Mouse (Mus musculus): ENCODE data around the gene Bcar3. TPM values are rescaled to one million over a fixed set of nuclear protein-coding genes. Genes with fewer than 3 reads are reported as not detected.

Bcar3 gene
- polyA plus RNA-seq, 1 experiment from 2014 or later: 5.2 TPM

- Histone ChIP-seq H3K27ac (no peak overlapping the region), H3K27me3 (ENCODE audit: low read depth, poor library complexity, severe bottlenecking) (no peaks in the 10 kb centered on the region), H3K36me3 (no peaks in the 10 kb centered on the region), H3K4me1 (no peaks in the 10 kb centered on the region), H3K9me3 (replicated peaks) (no peaks in the 10 kb centered on the region), H3K4me3 (no peak overlapping the region)
- no peak for DNase-seq (ENCODE audit: low spot score)
- WGBS: 90% methylated on average over 5 of the region's 5 CpGs
Observed at GRCm38 (mm10) chr3:122348677-122349076, 54.7 kb downstream of the Bcar3 start.

- no peaks in the 10 kb centered on the region for H3K36me3 ChIP-seq
- H3K9me3 ChIP-seq (replicated peaks): no peaks in the 10 kb centered on the region
- H3K4me1 ChIP-seq: 0 out of 2 replicates have a peak, but pooled peaks cover 3% of the 10 kb centered on the region
- no peak for DNase-seq (ENCODE audit: low spot score)
- WGBS: 89% methylated on average over 3 of the region's 3 CpGs
- peaks cover 18% of the 10 kb centered on the region for H3K27me3 ChIP-seq (ENCODE audit: low read depth, poor library complexity, severe bottlenecking)
- H3K27ac ChIP-seq: no peak overlapping the region
- H3K4me3 ChIP-seq: no peak overlapping the region
Observed at GRCm38 (mm10) chr3:122352801-122353200, 58.9 kb downstream of the Bcar3 start.

GRCm38 (mm10) chr3:122359426-122359825, 65.5 kb downstream of the Bcar3 start:
- H3K36me3 ChIP-seq: no peaks in the 10 kb centered on the region
- WGBS: 46% methylated on average over 7 of the region's 7 CpGs
- H3K9me3 ChIP-seq (replicated peaks): no peaks in the 10 kb centered on the region
- H3K27ac ChIP-seq: no peak overlapping the region
- H3K4me1 ChIP-seq: peaks cover 32% of the 10 kb centered on the region
- no peak overlapping the region for H3K4me3 ChIP-seq
- peak; percentile 52 for DNase-seq (ENCODE audit: low spot score)
- H3K27me3 ChIP-seq (ENCODE audit: low read depth, poor library complexity, severe bottlenecking): peaks cover 34% of the 10 kb centered on the region

- Histone ChIP-seq H3K4me3 (no peak overlapping the region), H3K27ac (no peak overlapping the region), H3K27me3 (ENCODE audit: low read depth, poor library complexity, severe bottlenecking) (peaks cover 34% of the 10 kb centered on the region), H3K36me3 (no peaks in the 10 kb centered on the region), H3K4me1 (peaks cover 37% of the 10 kb centered on the region), H3K9me3 (replicated peaks) (no peaks in the 10 kb centered on the region)
- DNase-seq (ENCODE audit: low spot score): no peak
- WGBS: 90% methylated on average over 9 of the region's 9 CpGs
Observed at GRCm38 (mm10) chr3:122359954-122360353, 66.0 kb downstream of the Bcar3 start.

GRCm38 (mm10) chr3:122360721-122361138, 66.8 kb downstream of the Bcar3 start:
- no peaks in the 10 kb centered on the region for H3K9me3 ChIP-seq (replicated peaks)
- H3K27ac ChIP-seq: peak overlapping the region; percentile 62
- peaks cover 41% of the 10 kb centered on the region for H3K4me1 ChIP-seq
- peak; percentile 35 for DNase-seq (ENCODE audit: low spot score)
- 50% methylated on average over 5 of the region's 5 CpGs for WGBS
- H3K4me3 ChIP-seq: no peak overlapping the region
- H3K27me3 ChIP-seq (ENCODE audit: low read depth, poor library complexity, severe bottlenecking): peaks cover 32% of the 10 kb centered on the region
- no peaks in the 10 kb centered on the region for H3K36me3 ChIP-seq

GRCm38 (mm10) chr3:122362719-122363118, 68.8 kb downstream of the Bcar3 start:
- Histone ChIP-seq H3K27me3 (ENCODE audit: low read depth, poor library complexity, severe bottlenecking) (peaks cover 17% of the 10 kb centered on the region), H3K27ac (no peak overlapping the region), H3K4me1 (peaks cover 41% of the 10 kb centered on the region), H3K4me3 (no peak overlapping the region), H3K9me3 (replicated peaks) (no peaks in the 10 kb centered on the region), H3K36me3 (no peaks in the 10 kb centered on the region)
- no peak for DNase-seq (ENCODE audit: low spot score)
- WGBS: 46% methylated on average over 2 of the region's 2 CpGs

GRCm38 (mm10) chr3:122364565-122364964, 70.6 kb downstream of the Bcar3 start:
- DNase-seq (ENCODE audit: low spot score): no peak
- Histone ChIP-seq H3K9me3 (replicated peaks) (no peaks in the 10 kb centered on the region), H3K27ac (no peak overlapping the region)

GRCm38 (mm10) chr3:122365326-122365725, 71.4 kb downstream of the Bcar3 start:
- H3K9me3 ChIP-seq (replicated peaks): no peaks in the 10 kb centered on the region
- DNase-seq (ENCODE audit: low spot score): no peak
- H3K4me1 ChIP-seq: peaks cover 26% of the 10 kb centered on the region
- peaks cover 9% of the 10 kb centered on the region; the same call in 1 of the 2 replicates for H3K27me3 ChIP-seq (ENCODE audit: low read depth, poor library complexity, severe bottlenecking)
- no peaks in the 10 kb centered on the region for H3K36me3 ChIP-seq
- WGBS: 9% methylated on average over 3 of the region's 3 CpGs
- no peak overlapping the region for H3K4me3 ChIP-seq
- peak overlapping the region; percentile 30; the same call in 1 of the 2 replicates for H3K27ac ChIP-seq

More at GRCm38 (mm10) chr3:122364565-122364964, 70.6 kb downstream of the Bcar3 start:
- peaks cover 34% of the 10 kb centered on the region for H3K4me1 ChIP-seq
- no peaks in the 10 kb centered on the region for H3K36me3 ChIP-seq
- peaks cover 9% of the 10 kb centered on the region; the same call in 1 of the 2 replicates for H3K27me3 ChIP-seq (ENCODE audit: low read depth, poor library complexity, severe bottlenecking)
- H3K4me3 ChIP-seq: no peak overlapping the region
- WGBS: 50% methylated on average over 3 of the region's 3 CpGs

GRCm38 (mm10) chr3:122371646-122372341, 77.9 kb downstream of the Bcar3 start:
- H3K9me3 ChIP-seq (replicated peaks): no peaks in the 10 kb centered on the region
- no peaks in the 10 kb centered on the region for H3K36me3 ChIP-seq
- DNase-seq (ENCODE audit: low spot score): no peak
- WGBS: 91% methylated on average over 8 of the region's 8 CpGs
- no peak overlapping the region for H3K4me3 ChIP-seq
- no peak overlapping the region for H3K27ac ChIP-seq
- peaks cover 11% of the 10 kb centered on the region for H3K4me1 ChIP-seq
- 0 out of 2 replicates have a peak, but pooled peaks cover 4% of the 10 kb centered on the region for H3K27me3 ChIP-seq (ENCODE audit: low read depth, poor library complexity, severe bottlenecking)

GRCm38 (mm10) chr3:122372617-122373016, 78.7 kb downstream of the Bcar3 start:
- Histone ChIP-seq H3K27ac (no peak overlapping the region), H3K4me1 (peaks cover 16% of the 10 kb centered on the region), H3K36me3 (no peaks in the 10 kb centered on the region), H3K9me3 (replicated peaks) (no peaks in the 10 kb centered on the region), H3K4me3 (no peak overlapping the region), H3K27me3 (ENCODE audit: low read depth, poor library complexity, severe bottlenecking) (0 out of 2 replicates have a peak, but pooled peaks cover 4% of the 10 kb centered on the region)
- 78% methylated on average over 4 of the region's 4 CpGs for WGBS
- DNase-seq (ENCODE audit: low spot score): no peak

- Histone ChIP-seq H3K27me3 (ENCODE audit: low read depth, poor library complexity, severe bottlenecking) (0 out of 2 replicates have a peak, but pooled peaks cover 4% of the 10 kb centered on the region), H3K36me3 (no peaks in the 10 kb centered on the region), H3K27ac (0 out of 2 replicates have a peak overlapping the region, but pooled peaks have one; percentile 19), H3K9me3 (replicated peaks) (no peaks in the 10 kb centered on the region), H3K4me3 (no peak overlapping the region), H3K4me1 (peaks cover 16% of the 10 kb centered on the region)
- no peak for DNase-seq (ENCODE audit: low spot score)
Observed at GRCm38 (mm10) chr3:122376011-122376410, 82.1 kb downstream of the Bcar3 start.

GRCm38 (mm10) chr3:122376412-122376831, 82.5 kb downstream of the Bcar3 start:
- WGBS: 25% methylated on average over 10 of the region's 10 CpGs
- Histone ChIP-seq H3K9me3 (replicated peaks) (no peaks in the 10 kb centered on the region), H3K4me3 (no peak overlapping the region), H3K27me3 (ENCODE audit: low read depth, poor library complexity, severe bottlenecking) (0 out of 2 replicates have a peak, but pooled peaks cover 4% of the 10 kb centered on the region), H3K4me1 (peaks cover 16% of the 10 kb centered on the region), H3K27ac (peak overlapping the region; percentile 36; the same call in 1 of the 2 replicates), H3K36me3 (no peaks in the 10 kb centered on the region)
- DNase-seq (ENCODE audit: low spot score): peak; percentile 38

- peaks cover 16% of the 10 kb centered on the region for H3K4me1 ChIP-seq
- 0 out of 2 replicates have a peak, but pooled peaks cover 4% of the 10 kb centered on the region for H3K27me3 ChIP-seq (ENCODE audit: low read depth, poor library complexity, severe bottlenecking)
- no peak overlapping the region for H3K4me3 ChIP-seq
- no peaks in the 10 kb centered on the region for H3K36me3 ChIP-seq
- WGBS: 82% methylated on average over 8 of the region's 8 CpGs
- no peaks in the 10 kb centered on the region for H3K9me3 ChIP-seq (replicated peaks)
- H3K27ac ChIP-seq: peak overlapping the region; percentile 36; the same call in 1 of the 2 replicates
- DNase-seq (ENCODE audit: low spot score): no peak
Observed at GRCm38 (mm10) chr3:122376841-122377464, 83.0 kb downstream of the Bcar3 start.

Measured in limb, embryonic 10.5 days (tissue).